Mouse (Mus musculus): ENCODE measurements around the gene Polrmt. TPM values are rescaled to one million over a fixed set of nuclear protein-coding genes. Genes with fewer than 3 reads are reported as not detected.
"Not testable (repeated sequence)": the region's sequence is repeated elsewhere in the genome, so short reads cannot be mapped to it uniquely, and the experiment has no call there.

Polrmt gene
- polyA plus RNA-seq, 1 experiment from 2014 or later = 30.1 TPM

- under 1% methylated on average over 10 of the region's 10 CpGs for WGBS (ENCODE audit: insufficient replicate concordance)
- Histone ChIP-seq H3K4me3 (peak overlapping the region; percentile 89), H3K36me3 (peaks cover 39% of the 10 kb centered on the region), H3K27ac (peak overlapping the region; percentile 96), H3K9ac (peak overlapping the region; percentile 98), H3K27me3 (replicated peaks) (no peaks in the 10 kb centered on the region), H3K4me2 (peak overlapping the region; percentile 91), H3K4me1 (peaks cover 66% of the 10 kb centered on the region), H3K9me3 (replicated peaks) (no peaks in the 10 kb centered on the region)
- no peak for ATAC-seq
These were observed 41.4 kb downstream of the Polrmt start for GRCm38 (mm10) chr10:79704970-79705360.

DNA sequence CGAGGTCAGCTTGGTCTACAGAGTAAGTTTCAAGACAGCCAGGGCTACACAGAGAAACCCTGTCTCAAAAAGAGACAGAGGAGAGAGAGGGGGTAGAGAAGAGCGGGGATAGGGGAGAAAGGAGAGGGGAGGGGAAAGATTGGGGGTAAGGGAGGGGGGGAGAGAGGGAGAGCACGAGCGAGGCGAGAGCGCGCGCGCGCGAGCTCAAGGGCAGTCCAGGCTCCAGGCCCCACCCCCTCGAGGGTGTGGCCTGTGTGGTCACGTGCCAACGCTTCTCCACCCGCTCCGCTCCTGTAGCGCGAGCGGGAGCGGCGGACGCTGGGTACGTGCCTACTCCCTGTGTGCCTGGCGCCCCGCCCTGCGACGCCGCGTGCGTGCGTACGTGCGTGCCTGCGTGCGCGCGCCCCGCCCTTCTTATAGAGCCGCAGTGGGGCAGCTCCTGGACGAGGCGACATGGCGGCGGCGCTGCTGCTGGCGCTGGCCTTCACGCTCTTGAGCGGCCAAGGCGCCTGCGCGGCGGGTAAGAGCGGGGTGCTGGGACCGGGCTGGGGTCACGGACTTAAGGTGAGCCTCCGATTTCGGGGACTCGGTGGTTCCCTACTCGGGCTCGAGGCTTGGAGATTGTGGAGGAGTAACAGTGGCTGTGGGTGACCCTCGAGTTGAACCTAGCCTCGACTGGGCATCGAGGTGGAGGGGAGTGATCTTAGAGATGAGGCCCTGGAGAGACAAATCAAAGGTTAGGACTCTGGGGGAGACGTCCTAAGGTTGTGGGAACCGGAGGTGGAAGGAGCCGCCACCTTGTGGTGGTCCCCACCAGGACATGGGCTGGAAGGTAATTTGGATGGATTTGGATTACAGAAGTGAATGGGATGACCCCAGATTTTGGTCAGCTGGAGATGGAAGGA is 42.1 kb downstream of the Polrmt start, which contains the start of gene Bsg:
Bsg (plus strand) TSS at position 427 of the 905 bp plus-strand sequence.
- Histone ChIP-seq H3K4me1 (peaks cover 60% of the 10 kb centered on the region), H3K27ac (peak within 1 kb of the TSS; percentile 96), H3K36me3 (peaks cover 32% of the 10 kb centered on the region), H3K4me2 (peak within 1 kb of the TSS; percentile 91), H3K9me3 (replicated peaks) (no peaks in the 10 kb centered on the region), H3K27me3 (replicated peaks) (no peaks in the 10 kb centered on the region), H3K4me3 (peak within 1 kb of the TSS; percentile 89), H3K9ac (peak within 1 kb of the TSS; percentile 98)
- ATAC-seq = peak; percentile 88
- under 1% methylated on average over 65 of the region's 65 CpGs for WGBS (ENCODE audit: insufficient replicate concordance)

- peaks cover 52% of the 10 kb centered on the region for H3K4me1 ChIP-seq
- H3K27me3 ChIP-seq (replicated peaks) = no peaks in the 10 kb centered on the region; the same call in 1 of the 2 replicates
- H3K9ac ChIP-seq = peak overlapping the region; percentile 70
- no peak for ATAC-seq
- H3K9me3 ChIP-seq (replicated peaks) = no peaks in the 10 kb centered on the region
- H3K27ac ChIP-seq = peak overlapping the region; percentile 81
- peak overlapping the region; percentile 91 for H3K4me2 ChIP-seq
- WGBS (ENCODE audit: insufficient replicate concordance) = 67% methylated on average over 10 of the region's 10 CpGs
- H3K36me3 ChIP-seq = peaks cover 25% of the 10 kb centered on the region
- peak overlapping the region; percentile 89 for H3K4me3 ChIP-seq
These were observed 42.8 kb downstream of the Polrmt start for GRCm38 (mm10) chr10:79703541-79703940.

GRCm38 (mm10) chr10:79702970-79703369 is 43.4 kb downstream of the Polrmt start:
- Histone ChIP-seq H3K4me1 (peaks cover 46% of the 10 kb centered on the region), H3K36me3 (peaks cover 19% of the 10 kb centered on the region)
- not testable (repeated sequence) for H3K9me3 ChIP-seq (replicated peaks); H3K9ac ChIP-seq; H3K4me3 ChIP-seq; ATAC-seq; H3K4me2 ChIP-seq; H3K27ac ChIP-seq; H3K27me3 ChIP-seq (replicated peaks)
- 79% methylated on average over 4 of the region's 4 CpGs for WGBS (ENCODE audit: insufficient replicate concordance)

DNA sequence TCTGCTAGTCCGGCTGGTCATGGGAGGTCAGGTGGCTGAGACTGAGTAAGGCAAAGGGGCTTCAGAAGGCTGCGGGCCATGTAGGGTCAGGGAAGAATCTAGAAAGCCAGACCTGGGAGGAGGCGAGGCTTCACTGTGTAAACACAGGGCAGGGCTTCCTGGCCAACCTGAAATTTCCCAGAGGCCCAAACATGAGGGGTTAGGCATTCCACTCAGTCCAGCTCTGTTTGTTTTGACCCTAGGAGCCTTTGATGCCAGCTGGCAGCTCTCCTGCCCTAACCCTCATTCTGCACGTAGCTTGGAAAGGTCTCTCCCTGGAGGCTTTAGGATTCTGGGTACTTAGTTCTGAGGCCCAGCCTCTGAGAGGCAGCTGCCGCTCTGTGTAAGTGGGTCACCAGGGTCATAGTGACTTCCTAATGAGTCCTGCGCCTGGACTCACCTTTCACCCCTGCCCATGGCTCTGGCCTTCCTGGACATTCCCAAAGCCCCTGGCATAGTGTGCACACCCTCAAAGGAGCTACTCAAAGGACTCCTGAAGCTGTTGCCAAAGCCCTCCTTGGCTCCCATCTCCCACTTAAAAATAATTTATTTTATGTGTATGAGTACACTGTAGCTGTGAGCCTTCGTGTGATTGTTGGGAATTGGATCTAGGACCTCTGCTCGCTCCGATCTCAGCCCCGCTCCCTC is 44.8 kb downstream of the Polrmt start:
- no peaks in the 10 kb centered on the region; the same call in 1 of the 2 replicates for H3K27me3 ChIP-seq (replicated peaks)
- H3K36me3 ChIP-seq = peaks cover 5% of the 10 kb centered on the region
- no peak for ATAC-seq
- H3K27ac ChIP-seq = peak overlapping the region; percentile 65
- H3K4me3 ChIP-seq = no peak overlapping the region
- no peak overlapping the region for H3K9ac ChIP-seq
- no peak overlapping the region for H3K4me2 ChIP-seq
- H3K9me3 ChIP-seq (replicated peaks) = no peaks in the 10 kb centered on the region
- peaks cover 33% of the 10 kb centered on the region for H3K4me1 ChIP-seq
- 66% methylated on average over 10 of the region's 10 CpGs for WGBS (ENCODE audit: insufficient replicate concordance)

DNA sequence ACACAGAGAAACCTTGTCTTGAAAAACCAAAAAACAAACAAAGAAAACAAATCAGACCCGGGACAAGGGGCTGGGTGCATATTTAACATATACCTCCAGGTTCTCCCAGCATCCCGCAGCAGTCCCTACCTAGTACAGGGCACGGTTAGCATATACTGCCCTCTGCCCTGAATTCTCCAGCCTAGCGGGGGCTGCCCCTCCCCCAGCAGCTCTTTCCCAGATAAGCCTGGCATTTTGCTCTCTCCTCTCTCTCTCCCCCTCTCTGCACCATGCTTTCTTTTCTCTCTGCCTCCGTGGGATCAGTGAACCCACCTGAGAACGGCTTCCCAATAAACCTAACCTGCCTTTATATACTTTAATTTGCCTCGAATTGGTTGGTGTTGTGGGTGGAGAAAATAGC is 45.7 kb downstream of the Polrmt start:
- peaks cover 31% of the 10 kb centered on the region for H3K4me1 ChIP-seq
- H3K4me2 ChIP-seq = no peak overlapping the region

DNA sequence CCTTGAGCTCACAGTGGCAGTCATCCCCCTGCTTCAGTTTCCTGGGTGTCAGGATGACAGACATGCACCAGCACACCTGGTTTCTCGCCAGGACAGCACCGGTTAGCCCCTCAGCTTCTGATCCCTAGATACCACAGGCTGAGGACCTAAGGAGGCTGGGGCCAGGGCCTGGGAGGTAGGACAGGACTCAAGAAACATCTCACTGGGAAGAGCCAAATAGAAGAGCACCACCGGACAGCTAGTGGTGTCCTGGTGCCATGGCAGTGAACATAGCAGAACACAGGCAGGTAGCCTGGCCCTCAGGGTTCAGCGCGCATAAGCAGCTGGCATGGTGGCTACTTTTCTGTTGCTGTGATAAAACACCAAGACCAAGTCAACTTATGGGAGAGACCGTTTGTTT is 47.9 kb downstream of the Polrmt start:
- WGBS (ENCODE audit: insufficient replicate concordance) = 77% methylated on average over 6 of the region's 6 CpGs

More for the DNA sequence above, 45.7 kb downstream of the Polrmt start:
- H3K36me3 ChIP-seq = no peaks in the 10 kb centered on the region
- ATAC-seq = no peak
- H3K9me3 ChIP-seq (replicated peaks) = no peaks in the 10 kb centered on the region
- no peaks in the 10 kb centered on the region; the same call in 1 of the 2 replicates for H3K27me3 ChIP-seq (replicated peaks)
- 43% methylated on average over 7 of the region's 7 CpGs for WGBS (ENCODE audit: insufficient replicate concordance)
- peak overlapping the region; percentile 65 for H3K27ac ChIP-seq
- H3K4me3 ChIP-seq = no peak overlapping the region
- no peak overlapping the region for H3K9ac ChIP-seq

DNA sequence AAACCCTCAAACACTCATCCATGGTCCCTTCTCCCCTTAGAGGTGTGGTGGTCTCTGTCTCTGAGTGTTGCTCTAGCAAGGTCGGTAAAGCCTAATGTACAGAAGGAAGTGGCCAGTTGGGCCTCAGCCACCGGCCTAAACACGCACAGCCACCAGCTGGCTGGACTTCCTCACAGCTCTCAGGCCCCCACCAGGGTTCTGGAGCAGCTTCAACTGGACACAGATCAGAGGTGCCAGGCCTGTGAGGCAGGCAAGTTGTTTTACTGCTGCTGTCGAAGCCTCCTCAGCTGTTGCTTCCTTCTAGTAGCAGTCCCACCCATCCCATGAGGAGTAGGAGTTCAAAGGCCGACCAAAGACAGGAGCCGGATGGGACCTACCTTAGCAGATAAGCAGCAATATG is 48.5 kb downstream of the Polrmt start:
- 43% methylated on average over 6 of the region's 6 CpGs for WGBS (ENCODE audit: insufficient replicate concordance)
- no peaks in the 10 kb centered on the region for H3K9me3 ChIP-seq (replicated peaks)
- peaks cover 22% of the 10 kb centered on the region for H3K4me1 ChIP-seq
- H3K27ac ChIP-seq = no peak overlapping the region
- H3K4me3 ChIP-seq = no peak overlapping the region
- no peaks in the 10 kb centered on the region for H3K36me3 ChIP-seq
- no peaks in the 10 kb centered on the region; the same call in 1 of the 2 replicates for H3K27me3 ChIP-seq (replicated peaks)
- no peak for ATAC-seq
- H3K9ac ChIP-seq = no peak overlapping the region; the same call in 1 of the 2 replicates
- no peak overlapping the region for H3K4me2 ChIP-seq

More for the DNA sequence above, 47.9 kb downstream of the Polrmt start:
- no peak for ATAC-seq
- no peak overlapping the region for H3K4me3 ChIP-seq
- H3K4me2 ChIP-seq = no peak overlapping the region
- H3K27me3 ChIP-seq (replicated peaks) = no peaks in the 10 kb centered on the region; the same call in 1 of the 2 replicates
- no peak overlapping the region for H3K27ac ChIP-seq
- no peaks in the 10 kb centered on the region for H3K36me3 ChIP-seq
- no peaks in the 10 kb centered on the region for H3K9me3 ChIP-seq (replicated peaks)
- H3K9ac ChIP-seq = no peak overlapping the region
- H3K4me1 ChIP-seq = peaks cover 23% of the 10 kb centered on the region

- 0 out of 2 replicates have a peak overlapping the region, but pooled peaks have one; percentile 22 for H3K27ac ChIP-seq
- no peak overlapping the region for H3K4me3 ChIP-seq
- H3K27me3 ChIP-seq (replicated peaks) = no peaks in the 10 kb centered on the region; the same call in 1 of the 2 replicates
- ATAC-seq = no peak
- H3K9me3 ChIP-seq (replicated peaks) = peaks cover 8% of the 10 kb centered on the region
- peaks cover 18% of the 10 kb centered on the region for H3K4me1 ChIP-seq
- 62% methylated on average over 9 of the region's 9 CpGs for WGBS (ENCODE audit: insufficient replicate concordance)
- peaks cover 7% of the 10 kb centered on the region; the same call in 1 of the 2 replicates for H3K36me3 ChIP-seq
- no peak overlapping the region for H3K9ac ChIP-seq
- no peak overlapping the region for H3K4me2 ChIP-seq
These were observed 50.2 kb downstream of the Polrmt start for GRCm38 (mm10) chr10:79696129-79696651.

DNA sequence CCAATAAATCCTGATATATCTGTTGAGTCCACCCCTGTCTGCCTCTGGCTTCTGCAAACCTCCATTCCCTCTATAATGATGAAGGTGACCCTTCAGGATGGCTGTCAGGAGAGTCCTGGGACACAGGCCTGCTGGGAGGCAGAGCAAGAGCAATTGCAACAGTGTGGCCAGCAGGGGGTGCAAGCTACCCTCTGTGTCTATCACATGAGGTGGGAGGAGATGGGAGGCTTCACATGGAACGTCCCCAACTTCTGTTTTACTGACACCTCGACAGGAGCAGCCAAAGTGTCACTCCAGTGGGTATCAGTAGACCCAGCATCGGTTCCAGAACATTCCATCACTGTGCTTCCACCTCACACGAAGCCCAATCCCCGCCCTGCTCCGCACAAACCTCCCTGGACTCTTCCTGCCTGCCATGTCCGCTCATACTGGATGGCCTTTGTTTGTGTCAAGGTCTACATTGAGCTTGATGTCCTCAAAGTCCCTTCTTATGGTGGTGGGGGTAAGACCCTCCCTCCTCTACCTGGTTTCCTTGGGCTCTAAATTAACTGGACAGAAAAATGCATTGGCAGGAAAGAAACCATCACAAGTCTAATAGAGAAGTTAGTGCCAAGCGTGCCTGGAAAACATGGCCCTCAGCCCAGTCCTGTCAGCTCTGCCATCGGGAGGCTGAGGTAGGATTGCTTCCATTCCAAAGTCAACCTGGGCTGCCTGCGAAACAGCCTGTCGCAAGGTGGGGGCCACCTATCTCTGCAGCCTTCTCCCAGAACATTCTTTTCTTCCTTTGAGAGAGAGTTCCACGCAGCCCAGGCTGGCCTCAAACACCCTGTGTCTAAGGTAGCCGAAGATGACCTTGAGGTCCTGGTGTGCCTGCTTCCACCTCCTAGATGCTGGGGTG is 50.9 kb downstream of the Polrmt start:
- 57% methylated on average over 13 of the region's 13 CpGs for WGBS (ENCODE audit: insufficient replicate concordance)
- H3K4me1 ChIP-seq = peaks cover 11% of the 10 kb centered on the region; the same call in 1 of the 2 replicates
- no peak overlapping the region for H3K9ac ChIP-seq
- ATAC-seq = peak; percentile 63
- no peak overlapping the region for H3K4me3 ChIP-seq
- no peak overlapping the region for H3K4me2 ChIP-seq
- H3K27ac ChIP-seq = no peak overlapping the region
- no peaks in the 10 kb centered on the region; the same call in 1 of the 2 replicates for H3K27me3 ChIP-seq (replicated peaks)
- peaks cover 7% of the 10 kb centered on the region; the same call in 1 of the 2 replicates for H3K36me3 ChIP-seq
- peaks cover 8% of the 10 kb centered on the region for H3K9me3 ChIP-seq (replicated peaks)

GRCm38 (mm10) chr10:79694379-79694655 is 52.1 kb downstream of the Polrmt start:
- WGBS (ENCODE audit: insufficient replicate concordance) = 81% methylated on average over 6 of the region's 6 CpGs
- peaks cover 12% of the 10 kb centered on the region for H3K36me3 ChIP-seq
- no peak overlapping the region for H3K27ac ChIP-seq
- ATAC-seq = no peak
- 0 out of 2 replicates have a peak, but pooled peaks cover 11% of the 10 kb centered on the region for H3K4me1 ChIP-seq
- H3K4me2 ChIP-seq = no peak overlapping the region
- H3K9ac ChIP-seq = no peak overlapping the region
- H3K9me3 ChIP-seq (replicated peaks) = peaks cover 8% of the 10 kb centered on the region
- no peak overlapping the region for H3K4me3 ChIP-seq
- H3K27me3 ChIP-seq (replicated peaks) = no peaks in the 10 kb centered on the region; the same call in 1 of the 2 replicates

All from liver, embryonic 12.5 days (tissue).